Mouse (Mus musculus) neural tube, embryonic 14.5 days (tissue): ENCODE measurements at regions not wholly inside any gene's neighbourhood (a gene's known extent, or its start where the extent isn't known, plus 50 kb on each side); places are given as distances from the start of the nearest gene placed in this dataset.

Source experiments
- ATAC-seq: fragments of 200-750 bp; cut with Nextera tagmentation; 2 replicates; pipeline ENCODE4 v1.8.0; 2017; ENCODE audit warnings: low read depth, mild to moderate bottlenecking, moderate TSS enrichment, moderate library complexity
- H3K27ac ChIP-seq: fragments of 300-500 bp; sonication (generic); 2 replicates; pipeline ENCODE4 v1.5.1; 2014; ENCODE audit warnings: low read depth, mild to moderate bottlenecking, control low read depth, low read length, moderate library complexity, mixed read lengths
- H3K27me3 ChIP-seq: fragments of 300-500 bp; sonication (generic); 2 replicates; pipeline ENCODE4 v1.6.1; 2014; ENCODE audit warnings: low read length; ENCODE audit not compliant: control insufficient read depth, insufficient read depth
- H3K36me3 ChIP-seq: fragments of 300-500 bp; sonication (generic); 2 replicates; pipeline ENCODE4 v1.6.1; 2014; ENCODE audit warnings: low read length, mixed read lengths; ENCODE audit not compliant: control insufficient read depth, insufficient read depth
- H3K4me1 ChIP-seq: fragments of 300-500 bp; sonication (generic); 2 replicates; pipeline ENCODE4 v1.6.1; 2014; ENCODE audit warnings: low read length; ENCODE audit not compliant: control insufficient read depth, insufficient read depth
- H3K4me2 ChIP-seq: fragments of 300-500 bp; sonication (generic); 2 replicates; pipeline ENCODE4 v1.6.1; 2014; ENCODE audit warnings: mild to moderate bottlenecking, low read depth, low read length, control low read depth
- H3K4me3 ChIP-seq: fragments of 300-500 bp; sonication (generic); 2 replicates; pipeline ENCODE4 v1.5.1; 2014; ENCODE audit warnings: low read depth, low read length, control low read depth, mixed read lengths
- H3K9ac ChIP-seq: fragments of 300-500 bp; sonication (generic); replicated peaks from 2 replicates; pipeline ENCODE4 v1.6.1; 2014; ENCODE audit warnings: low read depth, mild to moderate bottlenecking, control low read depth, low read length, mixed read lengths
- H3K9me3 ChIP-seq: fragments of 300-500 bp; sonication (generic); 2 replicates; pipeline ENCODE4 v1.6.1; 2016; ENCODE audit warnings: low read length; ENCODE audit not compliant: control insufficient read depth
- WGBS: fragments of 180-500 bp; shearing (Covaris S2); extraction: QIAGEN DNeasy Blood & Tissue Kit; methylation state at CpG from one replicate; pipeline ENCODE4 v1.1.7; 2014; 5-methylcytosine and 5-hydroxymethylcytosine counted together

DNA sequence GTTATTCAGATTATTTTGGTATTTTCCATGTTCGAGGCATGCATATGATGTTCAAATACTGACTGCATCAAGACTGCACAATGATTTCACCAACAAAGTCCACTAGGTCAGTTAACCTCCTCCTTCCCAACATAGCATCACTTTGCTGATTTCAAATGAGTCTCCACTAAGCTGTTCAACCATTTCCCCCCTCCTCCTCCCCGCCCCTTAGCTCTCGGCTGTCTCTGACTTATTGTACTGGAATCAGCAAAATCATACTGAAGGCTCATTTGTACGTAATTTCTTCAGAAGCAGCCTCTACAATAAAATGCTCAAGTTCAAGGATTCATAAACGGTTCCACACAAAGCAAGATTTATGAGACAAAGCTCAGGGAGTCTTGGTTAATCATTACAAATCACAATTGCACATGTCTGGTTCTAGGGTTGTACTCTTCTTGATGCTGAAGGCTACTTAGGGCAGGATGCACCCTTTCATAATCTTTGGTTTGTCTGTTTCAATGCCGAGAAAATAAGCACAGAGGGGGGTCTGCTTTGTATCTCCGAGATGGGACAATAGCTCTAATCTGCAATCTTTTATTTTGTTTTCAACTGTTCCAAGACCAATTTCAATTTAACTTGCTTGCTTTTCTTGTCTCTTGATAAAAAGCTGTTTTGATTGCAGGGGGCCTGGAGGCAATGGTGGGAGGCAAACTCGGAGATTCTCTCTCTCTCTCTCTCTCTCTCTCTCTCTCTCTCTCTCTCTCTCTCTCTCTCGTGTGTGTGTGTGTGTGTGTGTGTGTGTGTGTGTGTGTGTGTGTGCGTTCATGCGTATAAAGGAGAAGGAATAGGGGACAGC is 320.6 kb upstream of the Dcn start:
- peak; percentile 26; the same call in 1 of the 2 replicates for ATAC-seq
- Histone ChIP-seq H3K4me2 (no peak overlapping the region; the same call in 1 of the 2 replicates), H3K9me3 (no peaks in the 10 kb centered on the region), H3K4me1 (peaks cover 10% of the 10 kb centered on the region), H3K9ac (no peak overlapping the region), H3K4me3 (no peak overlapping the region), H3K27me3 (no peaks in the 10 kb centered on the region), H3K27ac (0 out of 2 replicates have a peak overlapping the region, but pooled peaks have one; percentile 44), H3K36me3 (no peaks in the 10 kb centered on the region)
- 38% methylated on average over 10 of the region's 11 CpGs for WGBS

DNA sequence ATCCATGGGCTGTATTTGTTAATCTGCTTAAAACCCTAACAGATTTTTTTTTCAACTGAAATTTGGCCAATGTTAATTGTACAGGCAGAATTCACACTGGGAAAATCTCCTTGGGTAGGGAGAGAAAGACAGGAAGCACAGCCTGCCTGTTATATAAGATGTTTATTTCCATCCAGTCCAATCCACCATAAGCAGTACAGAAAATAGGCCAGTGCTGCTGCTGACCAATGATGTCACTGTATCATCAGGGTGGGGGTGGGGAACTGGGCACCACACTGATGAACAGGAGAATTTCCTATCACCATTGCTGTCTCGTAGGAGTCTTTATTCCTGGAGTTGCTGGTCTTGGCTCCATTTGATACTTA is 320.0 kb upstream of the Dcn start:
- Histone ChIP-seq H3K4me2 (no peak overlapping the region), H3K4me3 (no peak overlapping the region), H3K4me1 (peaks cover 10% of the 10 kb centered on the region), H3K36me3 (no peaks in the 10 kb centered on the region), H3K9me3 (no peaks in the 10 kb centered on the region), H3K27me3 (no peaks in the 10 kb centered on the region), H3K9ac (no peak overlapping the region), H3K27ac (peak overlapping the region; percentile 22; the same call in 1 of the 2 replicates)
- ATAC-seq, result 0 out of 2 replicates have a peak, but pooled peaks have one; percentile 15
- 43% methylated on average over 1 of the region's 1 CpGs for WGBS

DNA sequence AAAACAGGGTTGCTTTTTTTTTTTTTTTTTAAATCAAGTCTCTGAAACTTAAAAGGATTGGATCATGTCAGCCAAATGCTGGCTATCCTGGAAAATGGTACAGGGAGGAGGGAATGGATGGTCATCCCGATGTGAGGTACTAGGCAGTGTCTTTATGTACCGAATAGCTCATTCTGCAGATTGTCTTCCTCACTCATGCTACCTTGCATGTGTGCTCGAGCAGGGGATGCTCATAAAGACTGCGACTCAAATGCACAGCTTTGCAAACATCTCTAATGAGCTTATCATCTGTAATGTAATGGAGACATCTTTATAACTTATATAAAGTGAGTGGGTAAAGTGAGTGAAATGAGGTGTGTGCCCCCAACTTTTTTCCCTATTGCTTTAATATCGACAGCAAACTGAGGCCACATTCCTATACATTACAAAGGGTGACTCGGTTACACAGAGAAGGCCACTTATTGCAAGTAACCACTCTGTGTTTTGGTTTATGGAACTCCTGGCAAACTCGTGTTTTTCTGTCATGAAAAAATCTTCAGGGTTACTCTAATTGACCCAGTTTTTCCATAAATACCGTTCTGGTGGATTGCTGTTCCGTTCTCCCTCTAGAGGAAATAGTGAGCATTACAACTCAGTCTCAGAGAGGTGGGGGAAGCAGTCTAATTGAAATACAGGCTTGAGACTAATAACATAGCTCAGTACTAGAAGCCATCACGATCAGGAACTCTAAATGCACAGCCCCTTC is 319.4 kb upstream of the Dcn start:
- 0 out of 2 replicates have a peak overlapping the region, but pooled peaks have one; percentile 22 for H3K27ac ChIP-seq

DNA sequence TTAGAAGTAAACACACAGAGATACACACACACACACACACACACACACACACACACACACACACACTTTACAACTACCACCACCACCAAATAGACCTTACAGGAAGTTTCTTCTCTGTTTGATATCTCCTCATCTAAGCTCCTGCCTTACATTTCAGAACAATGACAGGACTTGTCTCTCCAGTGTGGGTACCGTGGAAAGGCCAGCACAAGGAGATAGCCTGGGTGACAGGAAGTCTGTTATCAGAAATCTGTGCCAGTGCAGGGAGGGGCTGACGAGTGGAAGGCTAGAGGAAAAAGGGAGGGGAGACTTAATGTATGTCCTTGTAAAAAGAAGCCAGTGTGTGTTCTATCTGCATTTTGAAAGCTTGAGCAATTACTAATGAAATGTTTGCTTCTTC is 318.5 kb upstream of the Dcn start:
- no peak overlapping the region for H3K27ac ChIP-seq
- peaks cover 10% of the 10 kb centered on the region for H3K4me1 ChIP-seq
- 37% methylated on average over 2 of the region's 2 CpGs for WGBS
- H3K9me3 ChIP-seq, result no peaks in the 10 kb centered on the region
- ATAC-seq, result no peak
- H3K27me3 ChIP-seq, result no peaks in the 10 kb centered on the region
- H3K36me3 ChIP-seq, result no peaks in the 10 kb centered on the region
- no peak overlapping the region for H3K9ac ChIP-seq
- H3K4me3 ChIP-seq, result no peak overlapping the region
- H3K4me2 ChIP-seq, result no peak overlapping the region

More for the DNA sequence above, 319.4 kb upstream of the Dcn start:
- Histone ChIP-seq H3K9me3 (no peaks in the 10 kb centered on the region), H3K4me1 (peaks cover 10% of the 10 kb centered on the region), H3K4me3 (no peak overlapping the region), H3K36me3 (no peaks in the 10 kb centered on the region), H3K27me3 (no peaks in the 10 kb centered on the region), H3K9ac (no peak overlapping the region), H3K4me2 (no peak overlapping the region)
- 48% methylated on average over 10 of the region's 10 CpGs for WGBS
- peak; percentile 82 for ATAC-seq

DNA sequence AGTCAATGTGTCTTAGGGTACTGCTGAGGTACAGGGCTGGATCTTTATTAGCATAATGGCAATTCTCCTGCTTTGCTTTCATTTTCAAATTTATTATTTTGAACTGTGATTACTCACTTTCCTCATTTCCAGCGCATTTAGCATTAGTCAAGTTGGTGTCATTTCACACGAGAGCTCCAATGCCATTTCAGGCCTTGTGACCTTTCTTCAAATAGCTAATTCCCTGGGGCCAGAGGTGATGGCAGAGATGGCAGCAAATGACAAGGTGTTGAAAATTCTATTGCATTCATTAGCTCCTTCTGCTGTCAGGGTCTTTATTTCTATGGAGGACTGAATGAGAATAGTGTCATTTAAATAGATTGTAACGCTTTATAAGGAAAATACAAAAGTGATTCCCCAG is 300.9 kb upstream of the Dcn start:
- Histone ChIP-seq H3K4me1 (no peaks in the 10 kb centered on the region), H3K4me2 (no peak overlapping the region), H3K36me3 (no peaks in the 10 kb centered on the region), H3K9ac (no peak overlapping the region), H3K4me3 (no peak overlapping the region), H3K27ac (no peak overlapping the region), H3K27me3 (no peaks in the 10 kb centered on the region), H3K9me3 (no peaks in the 10 kb centered on the region)
- 59% methylated on average over 3 of the region's 3 CpGs for WGBS
- ATAC-seq, result no peak

DNA sequence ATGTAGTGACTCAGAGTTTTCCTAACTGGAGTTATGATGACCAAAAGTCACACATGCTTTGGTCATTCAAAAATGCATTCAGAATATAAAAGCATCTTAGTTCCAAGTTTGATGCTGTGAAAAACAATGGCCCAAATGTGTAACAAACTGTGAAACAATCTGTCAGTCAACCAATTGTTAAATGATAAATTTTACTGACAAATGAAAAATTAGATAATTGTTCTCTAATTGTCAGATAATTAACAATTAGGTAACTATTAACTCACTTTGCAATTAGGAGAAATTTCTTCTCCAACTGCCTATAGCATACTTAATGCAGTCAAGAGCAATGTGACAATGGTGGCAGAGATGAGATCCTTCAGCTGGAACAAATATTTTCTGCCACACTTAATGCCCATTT is 289.7 kb upstream of the Dcn start:
- H3K9ac ChIP-seq, result no peak overlapping the region
- no peak overlapping the region for H3K4me2 ChIP-seq
- no peak overlapping the region for H3K4me3 ChIP-seq
- ATAC-seq, result no peak
- no peak overlapping the region for H3K27ac ChIP-seq
- H3K4me1 ChIP-seq, result no peaks in the 10 kb centered on the region
- H3K27me3 ChIP-seq, result no peaks in the 10 kb centered on the region
- no peaks in the 10 kb centered on the region for H3K9me3 ChIP-seq
- H3K36me3 ChIP-seq, result no peaks in the 10 kb centered on the region

DNA sequence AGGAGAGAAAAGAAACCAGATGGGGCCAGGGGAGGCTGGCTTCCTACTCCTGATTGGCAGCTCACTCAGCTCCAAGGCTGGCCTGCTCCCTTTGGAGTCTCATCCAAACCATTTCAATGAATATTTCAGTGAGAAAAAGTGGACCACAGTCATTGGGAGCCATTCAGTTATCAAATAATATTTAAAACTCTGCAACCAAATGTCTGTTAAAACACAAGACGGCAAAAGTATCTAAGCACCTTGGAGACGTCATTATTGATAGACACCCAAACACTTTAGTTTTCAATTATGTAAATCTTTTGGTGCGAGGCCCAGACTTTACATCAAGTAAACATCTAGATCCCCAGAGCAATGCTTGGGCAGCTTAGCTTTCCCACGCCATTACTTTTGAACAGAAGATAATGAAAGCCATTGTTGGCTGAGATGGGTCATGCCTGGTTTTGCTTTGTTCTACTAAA is 268.1 kb upstream of the Dcn start:
- Histone ChIP-seq H3K9ac (no peak overlapping the region), H3K27me3 (no peaks in the 10 kb centered on the region), H3K4me2 (no peak overlapping the region), H3K4me3 (no peak overlapping the region), H3K36me3 (no peaks in the 10 kb centered on the region), H3K9me3 (no peaks in the 10 kb centered on the region), H3K4me1 (no peaks in the 10 kb centered on the region), H3K27ac (no peak overlapping the region)
- 58% methylated on average over 4 of the region's 4 CpGs for WGBS
- ATAC-seq, result no peak

DNA sequence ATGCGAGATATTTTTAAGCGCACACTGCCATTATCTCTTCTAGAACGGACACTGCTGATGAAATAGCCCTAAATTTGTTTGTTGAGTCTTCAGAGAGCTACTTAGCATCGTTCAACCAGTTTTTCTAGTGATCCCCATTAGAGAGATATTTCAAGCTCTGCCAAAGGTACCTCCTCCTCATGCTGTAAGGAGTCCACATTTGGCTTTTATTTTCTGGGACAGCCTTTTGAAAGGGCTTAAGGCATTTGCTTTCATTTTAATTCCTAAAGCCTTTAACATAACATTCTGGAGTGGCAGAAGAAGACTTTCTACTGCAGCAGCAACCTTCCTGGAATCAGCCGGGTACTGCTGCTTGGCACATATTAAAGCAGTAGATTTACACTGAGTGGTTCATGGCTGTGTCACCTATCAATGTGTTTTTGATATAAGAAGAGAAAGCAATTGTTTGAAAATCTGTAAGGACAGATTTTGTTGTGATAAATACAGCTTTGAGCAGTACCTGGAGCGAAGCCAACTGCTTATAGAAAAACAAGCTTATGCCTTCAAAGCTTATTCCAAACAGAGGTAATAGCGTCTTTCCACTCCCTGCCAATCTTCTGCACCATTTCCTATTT is 267.5 kb upstream of the Dcn start:
- Histone ChIP-seq H3K4me3 (no peak overlapping the region), H3K4me1 (no peaks in the 10 kb centered on the region), H3K27ac (peak overlapping the region; percentile 18; the same call in 1 of the 2 replicates), H3K9me3 (no peaks in the 10 kb centered on the region), H3K27me3 (no peaks in the 10 kb centered on the region), H3K4me2 (no peak overlapping the region), H3K9ac (no peak overlapping the region), H3K36me3 (no peaks in the 10 kb centered on the region)
- ATAC-seq, result no peak
- 77% methylated on average over 7 of the region's 7 CpGs for WGBS

DNA sequence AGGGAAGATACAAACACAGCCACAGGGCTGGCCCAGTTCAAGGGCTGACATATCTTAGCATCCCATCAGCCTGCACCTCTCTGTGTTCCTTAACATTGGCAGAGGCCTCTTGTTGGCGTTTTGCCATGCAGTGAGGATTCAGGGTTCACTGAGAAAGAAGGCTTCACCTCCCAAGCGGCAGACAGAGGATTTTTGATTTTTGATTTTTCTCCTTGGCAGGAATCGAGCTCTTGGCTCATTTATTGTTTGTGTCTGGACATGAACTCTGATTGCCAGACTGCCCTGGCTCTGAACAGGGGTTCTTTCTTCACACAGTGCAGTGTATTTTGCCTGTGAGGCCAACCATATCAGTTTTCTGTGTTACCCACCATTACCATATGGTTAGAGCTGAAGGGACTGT is 259.9 kb upstream of the Dcn start:
- Histone ChIP-seq H3K4me1 (no peaks in the 10 kb centered on the region), H3K9me3 (no peaks in the 10 kb centered on the region), H3K4me2 (no peak overlapping the region), H3K9ac (no peak overlapping the region), H3K27ac (no peak overlapping the region), H3K36me3 (no peaks in the 10 kb centered on the region), H3K27me3 (no peaks in the 10 kb centered on the region), H3K4me3 (no peak overlapping the region)
- ATAC-seq, result no peak
- 75% methylated on average over 3 of the region's 3 CpGs for WGBS
